Comparison of ENCODE assay signal across 18 mouse cellular contexts in the genomic region with DNA sequence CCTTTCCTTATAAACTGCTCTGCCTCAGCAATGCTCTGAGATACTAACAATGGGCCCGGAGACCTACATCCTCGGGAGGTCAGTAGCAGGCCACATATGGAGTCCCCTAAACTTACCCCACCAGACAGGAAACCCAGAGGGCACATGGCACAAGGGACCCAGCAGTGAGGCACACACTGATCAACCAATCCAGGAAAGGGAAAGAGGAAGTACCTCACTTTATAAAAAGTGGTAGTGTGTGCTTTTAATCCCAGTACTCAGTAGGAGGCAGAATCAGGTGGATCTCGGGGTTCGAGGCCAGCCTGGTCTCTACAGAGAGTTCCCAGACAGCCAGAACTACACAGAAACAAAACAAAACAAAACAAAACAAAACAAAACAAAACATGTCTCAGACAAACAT. TPM values are rescaled to one million over a fixed set of nuclear protein-coding genes. Genes with fewer than 3 reads are reported as not detected.
"Had no signal": no experiment of that assay in that cellular context is flagged by ENCODE, and none has a peak within 500 bp of the region (broad histone marks: within the 10 kb centered on the region; RNA-seq: fewer than 3 reads in every experiment).

No protein-coding gene starts in this region.

- H3K4me3 ChIP-seq: megakaryocyte, embryonic 14.5 days; midbrain, embryonic 13.5 days; midbrain, embryonic 15.5 days; neural tube, embryonic 12.5 days; stomach, embryonic 15.5 days had no signal

- H3K9ac ChIP-seq: lung, embryonic 14.5 days; midbrain, embryonic 13.5 days; midbrain, embryonic 15.5 days; neural tube, embryonic 12.5 days; stomach, embryonic 15.5 days had no signal

- H3K36me3 ChIP-seq: midbrain, embryonic 13.5 days; midbrain, embryonic 15.5 days; neural tube, embryonic 12.5 days; stomach, embryonic 15.5 days had no signal

- ATAC-seq: midbrain, embryonic 13.5 days; midbrain, embryonic 15.5 days had no signal

- H3K9me3 ChIP-seq: midbrain, embryonic 13.5 days; midbrain, embryonic 15.5 days; neural tube, embryonic 12.5 days; stomach, embryonic 15.5 days had no signal

- H3K27ac ChIP-seq: midbrain, embryonic 13.5 days; midbrain, embryonic 15.5 days; neural tube, embryonic 12.5 days; stomach, embryonic 15.5 days; stomach, postnatal 0 days had no signal

- H3K4me2 ChIP-seq: lung, embryonic 14.5 days; midbrain, embryonic 11.5 days; midbrain, embryonic 13.5 days; midbrain, embryonic 15.5 days; neural tube, embryonic 12.5 days; stomach, embryonic 15.5 days had no signal

- DNase-seq: lung, adult 18-20 months; lung, embryonic 14.5 days; lung, postnatal 10 days; lung, postnatal 4 days; right cerebral cortex, postnatal 14 days; thymus, adult 2 months; thymus, postnatal 36 days had no signal

RNA-seq across cellular contexts. Expression of gene Slc47a2, which starts 2.3 kb away (rescaled TPM):
- total RNA-seq: monocyte, adult 5-6 weeks; neutrophil, adult 5-6 weeks had no signal
- polyA plus RNA-seq: lung, embryonic 14.5 days; midbrain, embryonic 11.5 days; midbrain, embryonic 13.5 days; midbrain, embryonic 15.5 days; neural tube, embryonic 12.5 days; neural tube, embryonic 14.5 days; spleen, adult 2 months; stomach, embryonic 15.5 days had no signal

RNA-seq across cellular contexts. Expression of gene Slc47a1, which starts 37.8 kb away (rescaled TPM):
- total RNA-seq: monocyte, adult 5-6 weeks; neutrophil, adult 5-6 weeks had no signal
- polyA plus RNA-seq: midbrain, embryonic 13.5 days; neural tube, embryonic 14.5 days had no signal
